Mouse (Mus musculus): ENCODE results near the gene Ptprg. TPM values are rescaled to one million over a fixed set of nuclear protein-coding genes. Genes with fewer than 3 reads are reported as not detected.
"Not testable (repeated sequence)": the region's sequence is repeated elsewhere in the genome, so short reads cannot be mapped to it uniquely, and the experiment has no call there.

Ptprg gene
- polyA plus RNA-seq, 1 experiment: 12.1 TPM

DNA sequence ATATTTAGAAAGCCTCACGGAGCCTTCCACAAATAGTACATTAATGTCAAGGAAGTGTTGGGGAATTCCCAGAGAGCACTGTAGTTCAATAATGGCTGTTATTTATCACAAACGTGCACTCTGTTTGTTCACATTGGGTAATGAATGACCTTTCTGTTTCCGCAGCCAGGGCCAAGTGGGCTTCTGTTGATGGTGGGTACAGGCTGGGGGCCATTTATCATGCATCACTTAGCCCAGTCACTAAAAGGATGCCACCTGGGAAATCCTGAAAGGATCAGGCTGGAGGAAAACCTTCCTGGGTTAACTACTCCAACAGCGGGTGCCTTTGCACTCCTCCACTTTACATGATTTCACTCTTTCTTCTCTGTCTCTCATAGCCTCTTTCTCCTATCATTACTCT lies 237.9 kb downstream of the Ptprg start:
- Histone ChIP-seq H3K4me3 (ENCODE audit: control insufficient read depth, low read depth, low read length) (no peak overlapping the region), H3K36me3 (ENCODE audit: control insufficient read depth, insufficient read depth, low read length) (no peaks in the 10 kb centered on the region), H3K27ac (ENCODE audit: control insufficient read depth, insufficient read depth, low read depth, low read length) (no peak overlapping the region), H3K4me1 (ENCODE audit: control insufficient read depth, insufficient read depth, low read length) (no peaks in the 10 kb centered on the region), H3K27me3 (ENCODE audit: control insufficient read depth, insufficient read depth, low read length) (no peaks in the 10 kb centered on the region)
- TF ChIP-seq CTCF (IDR thresholded peaks at IDR 0.05; ENCODE audit: control insufficient read depth, insufficient read depth, insufficient replicate concordance, low read depth, low read length): no peak
- no peak for TF ChIP-seq POLR2A (IDR thresholded peaks at IDR 0.05; ENCODE audit: control insufficient read depth, low read depth, low read length)

DNA sequence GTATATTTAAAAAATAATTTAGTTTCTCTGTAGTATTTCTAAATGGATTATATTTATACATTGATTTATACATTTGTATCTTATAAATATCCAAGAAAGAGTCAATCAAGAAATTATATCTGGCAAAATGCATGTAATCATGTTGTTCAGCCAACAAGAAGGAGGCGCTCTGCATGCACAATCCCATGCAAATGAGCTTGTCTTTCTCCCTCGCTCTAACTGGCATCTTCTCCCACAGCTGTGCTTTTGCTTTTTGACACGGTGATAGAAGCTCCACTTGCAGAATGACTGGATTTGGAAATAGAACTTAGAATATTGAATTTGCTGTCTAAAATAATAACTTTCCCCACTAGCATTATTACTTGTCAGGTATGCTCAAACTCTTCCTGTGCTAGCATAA lies 240.5 kb downstream of the Ptprg start:
- TF ChIP-seq CTCF (IDR thresholded peaks at IDR 0.05; ENCODE audit: control insufficient read depth, insufficient read depth, insufficient replicate concordance, low read depth, low read length) (no peak), POLR2A (IDR thresholded peaks at IDR 0.05; ENCODE audit: control insufficient read depth, low read depth, low read length) (no peak)
- Histone ChIP-seq H3K4me1 (ENCODE audit: control insufficient read depth, insufficient read depth, low read length) (no peaks in the 10 kb centered on the region), H3K27me3 (ENCODE audit: control insufficient read depth, insufficient read depth, low read length) (no peaks in the 10 kb centered on the region), H3K27ac (ENCODE audit: control insufficient read depth, insufficient read depth, low read depth, low read length) (no peak overlapping the region), H3K4me3 (ENCODE audit: control insufficient read depth, low read depth, low read length) (no peak overlapping the region), H3K36me3 (ENCODE audit: control insufficient read depth, insufficient read depth, low read length) (no peaks in the 10 kb centered on the region)

DNA sequence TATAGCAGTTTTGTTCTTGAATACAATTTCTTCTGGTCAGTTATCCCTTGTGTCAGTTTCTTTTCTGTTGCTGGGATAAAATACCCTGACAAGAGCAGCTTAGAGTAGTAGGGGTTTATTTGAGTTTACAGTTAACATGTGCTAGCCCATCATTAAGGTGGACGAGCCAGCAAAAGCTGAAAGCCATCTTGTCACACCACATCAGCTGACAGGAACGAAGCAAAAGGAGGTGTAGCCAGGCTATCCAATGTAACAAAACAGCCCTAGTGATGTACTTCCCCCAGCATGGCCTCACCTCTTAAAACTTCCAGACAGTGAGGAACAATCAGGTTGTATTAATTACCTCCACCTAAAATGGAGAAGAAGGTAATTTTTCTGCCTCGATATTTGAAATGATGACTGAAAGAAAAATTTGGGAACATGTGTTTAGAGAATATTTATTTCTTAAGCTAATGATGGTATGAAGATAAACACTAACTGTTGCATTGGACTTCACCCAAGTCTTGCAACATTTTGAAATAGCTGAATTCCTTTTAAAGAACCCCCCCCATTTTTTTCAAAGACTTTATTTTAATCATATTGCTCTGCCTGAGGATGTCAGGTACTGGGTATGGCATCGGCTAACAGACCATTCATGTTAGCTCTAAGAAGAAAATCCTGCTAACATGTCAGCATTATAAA lies 249.2 kb downstream of the Ptprg start:
- TF ChIP-seq CTCF (IDR thresholded peaks at IDR 0.05; ENCODE audit: control insufficient read depth, insufficient read depth, insufficient replicate concordance, low read depth, low read length): no peak
- no peak for TF ChIP-seq POLR2A (IDR thresholded peaks at IDR 0.05; ENCODE audit: control insufficient read depth, low read depth, low read length)
- Histone ChIP-seq H3K36me3 (ENCODE audit: control insufficient read depth, insufficient read depth, low read length) (no peaks in the 10 kb centered on the region), H3K4me3 (ENCODE audit: control insufficient read depth, low read depth, low read length) (no peak overlapping the region), H3K4me1 (ENCODE audit: control insufficient read depth, insufficient read depth, low read length) (no peaks in the 10 kb centered on the region), H3K27ac (ENCODE audit: control insufficient read depth, insufficient read depth, low read depth, low read length) (no peak overlapping the region), H3K27me3 (ENCODE audit: control insufficient read depth, insufficient read depth, low read length) (no peaks in the 10 kb centered on the region)

DNA sequence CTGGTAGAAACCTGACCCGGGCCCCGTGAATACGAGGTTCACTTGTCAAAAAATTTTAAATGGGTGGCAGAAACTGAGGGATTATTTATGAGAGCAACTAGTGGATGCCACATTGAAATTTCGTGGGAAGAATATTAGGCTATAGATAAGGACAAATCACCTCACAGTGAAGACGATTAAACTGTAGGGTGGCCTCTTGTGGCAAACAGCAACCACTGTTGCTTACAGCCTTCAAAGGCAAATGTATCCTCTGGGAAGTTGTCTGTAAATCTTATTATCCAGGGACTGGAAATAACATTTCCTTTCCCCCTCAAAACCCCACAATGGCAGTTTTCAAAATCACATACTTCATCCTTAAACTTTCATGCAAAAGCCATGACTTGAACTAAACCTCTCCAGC lies 253.3 kb downstream of the Ptprg start:
- no peak overlapping the region for H3K4me3 ChIP-seq (ENCODE audit: control insufficient read depth, low read depth, low read length)
- H3K27me3 ChIP-seq (ENCODE audit: control insufficient read depth, insufficient read depth, low read length): no peaks in the 10 kb centered on the region
- no peak overlapping the region for H3K27ac ChIP-seq (ENCODE audit: control insufficient read depth, insufficient read depth, low read depth, low read length)
- H3K4me1 ChIP-seq (ENCODE audit: control insufficient read depth, insufficient read depth, low read length): no peaks in the 10 kb centered on the region
- TF ChIP-seq POLR2A (IDR thresholded peaks at IDR 0.05; ENCODE audit: control insufficient read depth, low read depth, low read length) (no peak), CTCF (IDR thresholded peaks at IDR 0.05; ENCODE audit: control insufficient read depth, insufficient read depth, insufficient replicate concordance, low read depth, low read length) (no peak)
- H3K36me3 ChIP-seq (ENCODE audit: control insufficient read depth, insufficient read depth, low read length): no peaks in the 10 kb centered on the region

DNA sequence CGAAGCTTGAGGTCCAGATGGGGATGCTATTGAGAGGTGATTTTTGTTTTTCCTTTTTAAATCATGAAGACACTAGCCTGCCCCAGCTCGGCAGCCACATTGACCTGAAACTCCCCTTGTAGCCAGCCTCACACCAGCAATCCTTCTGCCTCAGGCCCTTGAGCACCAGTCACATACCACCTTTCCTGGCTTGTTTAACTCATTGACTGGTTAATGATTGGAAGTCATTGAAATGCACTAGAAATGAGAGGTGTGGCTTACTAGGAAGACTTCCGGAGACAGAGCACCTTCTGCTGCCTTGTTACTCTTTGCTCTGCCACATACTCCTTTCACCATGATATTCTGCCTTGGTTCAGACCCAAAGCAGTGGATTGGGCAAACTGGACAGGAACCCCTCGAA lies 254.1 kb downstream of the Ptprg start:
- Histone ChIP-seq H3K27ac (ENCODE audit: control insufficient read depth, insufficient read depth, low read depth, low read length) (no peak overlapping the region), H3K4me1 (ENCODE audit: control insufficient read depth, insufficient read depth, low read length) (no peaks in the 10 kb centered on the region), H3K4me3 (ENCODE audit: control insufficient read depth, low read depth, low read length) (no peak overlapping the region), H3K27me3 (ENCODE audit: control insufficient read depth, insufficient read depth, low read length) (no peaks in the 10 kb centered on the region), H3K36me3 (ENCODE audit: control insufficient read depth, insufficient read depth, low read length) (no peaks in the 10 kb centered on the region)
- TF ChIP-seq POLR2A (IDR thresholded peaks at IDR 0.05; ENCODE audit: control insufficient read depth, low read depth, low read length) (no peak), CTCF (IDR thresholded peaks at IDR 0.05; ENCODE audit: control insufficient read depth, insufficient read depth, insufficient replicate concordance, low read depth, low read length) (no peak)

DNA sequence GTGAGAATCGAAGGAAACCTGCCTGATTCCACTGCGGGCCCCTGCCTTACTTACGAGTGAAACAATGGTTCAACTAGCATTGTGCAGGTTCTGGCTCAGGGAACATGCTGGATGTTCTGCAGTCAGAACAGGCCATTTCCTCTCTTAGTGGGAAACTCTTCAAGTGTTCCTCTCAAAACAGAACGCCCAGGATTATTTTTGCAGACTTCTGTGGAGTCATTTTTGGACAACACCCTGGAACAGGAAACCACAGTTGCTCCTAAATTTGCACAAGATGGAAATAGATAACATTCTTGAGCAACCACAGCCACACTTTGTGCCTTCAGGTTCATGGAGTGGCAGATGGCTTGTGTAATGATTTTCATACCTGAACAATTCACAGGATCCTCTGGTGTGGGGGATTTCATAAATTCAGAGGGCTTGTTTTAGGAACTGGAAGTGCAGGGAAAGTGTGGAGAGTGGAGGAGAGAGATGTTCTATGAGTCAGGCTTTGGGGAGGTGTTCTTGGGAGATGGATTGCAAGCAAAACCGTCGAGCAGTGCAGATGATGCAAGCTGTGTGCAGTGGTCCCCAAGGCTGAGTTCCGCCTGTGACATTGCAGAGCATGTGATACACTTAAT lies 257.9 kb downstream of the Ptprg start:
- TF ChIP-seq CTCF (IDR thresholded peaks at IDR 0.05; ENCODE audit: control insufficient read depth, insufficient read depth, insufficient replicate concordance, low read depth, low read length): no peak
- no peak for TF ChIP-seq POLR2A (IDR thresholded peaks at IDR 0.05; ENCODE audit: control insufficient read depth, low read depth, low read length)
- no peaks in the 10 kb centered on the region for H3K36me3 ChIP-seq (ENCODE audit: control insufficient read depth, insufficient read depth, low read length)
- H3K4me1 ChIP-seq (ENCODE audit: control insufficient read depth, insufficient read depth, low read length): no peaks in the 10 kb centered on the region
- H3K27ac ChIP-seq (ENCODE audit: control insufficient read depth, insufficient read depth, low read depth, low read length): no peak overlapping the region
- no peaks in the 10 kb centered on the region for H3K27me3 ChIP-seq (ENCODE audit: control insufficient read depth, insufficient read depth, low read length)
- no peak overlapping the region for H3K4me3 ChIP-seq (ENCODE audit: control insufficient read depth, low read depth, low read length)

DNA sequence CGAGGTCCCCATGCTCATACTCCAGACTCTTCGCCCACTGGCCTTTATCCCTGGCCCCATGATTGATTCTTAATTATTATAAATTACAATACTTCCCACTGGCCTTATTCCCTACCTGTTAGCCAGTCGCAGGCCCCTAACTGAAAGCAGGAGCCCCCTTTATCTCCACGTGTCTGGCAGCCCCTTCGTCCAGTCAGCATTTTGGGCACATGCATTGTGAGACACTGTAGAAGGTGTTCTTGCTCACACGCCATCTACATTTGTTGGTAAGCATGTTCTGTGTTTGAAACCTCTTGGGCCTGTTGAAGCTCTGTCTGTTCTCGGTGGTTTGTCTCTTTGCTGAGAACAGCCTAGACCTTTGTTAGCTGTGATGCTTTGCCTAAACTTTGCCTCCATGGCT lies 259.0 kb downstream of the Ptprg start:
- H3K27me3 ChIP-seq (ENCODE audit: control insufficient read depth, insufficient read depth, low read length): no peaks in the 10 kb centered on the region
- no peak overlapping the region for H3K4me3 ChIP-seq (ENCODE audit: control insufficient read depth, low read depth, low read length)
- H3K4me1 ChIP-seq (ENCODE audit: control insufficient read depth, insufficient read depth, low read length): no peaks in the 10 kb centered on the region
- no peak overlapping the region for H3K27ac ChIP-seq (ENCODE audit: control insufficient read depth, insufficient read depth, low read depth, low read length)
- TF ChIP-seq POLR2A (IDR thresholded peaks at IDR 0.05; ENCODE audit: control insufficient read depth, low read depth, low read length): no peak
- TF ChIP-seq CTCF (IDR thresholded peaks at IDR 0.05; ENCODE audit: control insufficient read depth, insufficient read depth, insufficient replicate concordance, low read depth, low read length): no peak
- no peaks in the 10 kb centered on the region for H3K36me3 ChIP-seq (ENCODE audit: control insufficient read depth, insufficient read depth, low read length)

DNA sequence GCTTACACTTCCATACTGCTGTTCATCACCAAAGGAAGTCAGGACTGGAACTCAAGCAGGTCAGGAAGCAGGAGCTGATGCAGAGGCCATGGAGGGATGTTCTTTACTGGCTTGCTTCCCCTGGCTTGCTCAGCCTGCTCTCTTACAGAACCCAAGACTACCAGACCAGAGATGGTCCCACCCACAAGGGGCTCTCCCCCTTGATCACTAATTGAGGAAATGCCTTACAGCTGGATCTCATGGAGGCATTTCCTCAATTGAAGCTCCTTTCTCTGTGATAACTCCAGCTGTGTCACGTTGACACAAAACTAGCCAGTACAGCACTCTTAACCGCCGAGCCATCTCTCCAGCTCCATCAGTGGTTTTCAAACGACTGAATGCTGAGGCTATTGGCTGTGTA lies 261.5 kb downstream of the Ptprg start:
- H3K4me1 ChIP-seq (ENCODE audit: control insufficient read depth, insufficient read depth, low read length); H3K27me3 ChIP-seq (ENCODE audit: control insufficient read depth, insufficient read depth, low read length); H3K27ac ChIP-seq (ENCODE audit: control insufficient read depth, insufficient read depth, low read depth, low read length); H3K36me3 ChIP-seq (ENCODE audit: control insufficient read depth, insufficient read depth, low read length); H3K4me3 ChIP-seq (ENCODE audit: control insufficient read depth, low read depth, low read length): not testable (repeated sequence)
